Mouse (Mus musculus) cerebellum, adult 18-20 months (tissue): ENCODE data around the gene Ndn.

Experiments
- DNase-seq, 2 experiments: peaks; one replicate each; pipeline ENCODE4 v3.0.0; 2021

Gene Ndn

GRCm38 (mm10) chr7:62346269-62346668 is at the start of gene Ndn:
Gene Ndn, plus strand, starts transcription at chr7:62346569.
- no peak for DNase-seq

- DNase-seq = no peak
Observed at GRCm38 (mm10) chr7:62302451-62302850, 43.9 kb upstream of the Ndn start.

- no peak for DNase-seq
Observed at GRCm38 (mm10) chr7:62306896-62307614, 39.3 kb upstream of the Ndn start.

- DNase-seq = no peak
Observed at GRCm38 (mm10) chr7:62316793-62317192, 29.6 kb upstream of the Ndn start.

- no peak for DNase-seq
Observed at GRCm38 (mm10) chr7:62345411-62345810, 958 bp upstream of the Ndn start.

- DNase-seq = peak; percentile 84
Observed at GRCm38 (mm10) chr7:62348106-62348803, 1.9 kb downstream of the Ndn start.

GRCm38 (mm10) chr7:62348804-62349190 is 2.4 kb downstream of the Ndn start:
- no peak for DNase-seq

- peak in 1 of 2 experiments; percentile 1 for DNase-seq
Observed at GRCm38 (mm10) chr7:62351266-62351665, 4.9 kb downstream of the Ndn start.

GRCm38 (mm10) chr7:62365039-62365636 is 18.8 kb downstream of the Ndn start:
- DNase-seq = no peak

GRCm38 (mm10) chr7:62366730-62367129 is 20.4 kb downstream of the Ndn start:
- no peak for DNase-seq

GRCm38 (mm10) chr7:62375658-62376057 is 29.3 kb downstream of the Ndn start:
- no peak for DNase-seq

GRCm38 (mm10) chr7:62376510-62377304 is 30.3 kb downstream of the Ndn start, which contains the start of gene Magel2:
Gene Magel2, plus strand, starts transcription at chr7:62377010.
- no peak for DNase-seq

GRCm38 (mm10) chr7:62377313-62377712 is 30.9 kb downstream of the Ndn start:
- no peak for DNase-seq

- DNase-seq = no peak
Observed at GRCm38 (mm10) chr7:62378529-62378928, 32.2 kb downstream of the Ndn start.

GRCm38 (mm10) chr7:62382391-62382790 is 36.0 kb downstream of the Ndn start:
- peak; percentile 23 to 32 for DNase-seq

GRCm38 (mm10) chr7:62388291-62388690 is 41.9 kb downstream of the Ndn start:
- no peak for DNase-seq

- no peak for DNase-seq
Observed at GRCm38 (mm10) chr7:62392202-62392601, 45.8 kb downstream of the Ndn start.
